24 mouse cellular contexts compared by ENCODE assay signal in the genomic region with DNA sequence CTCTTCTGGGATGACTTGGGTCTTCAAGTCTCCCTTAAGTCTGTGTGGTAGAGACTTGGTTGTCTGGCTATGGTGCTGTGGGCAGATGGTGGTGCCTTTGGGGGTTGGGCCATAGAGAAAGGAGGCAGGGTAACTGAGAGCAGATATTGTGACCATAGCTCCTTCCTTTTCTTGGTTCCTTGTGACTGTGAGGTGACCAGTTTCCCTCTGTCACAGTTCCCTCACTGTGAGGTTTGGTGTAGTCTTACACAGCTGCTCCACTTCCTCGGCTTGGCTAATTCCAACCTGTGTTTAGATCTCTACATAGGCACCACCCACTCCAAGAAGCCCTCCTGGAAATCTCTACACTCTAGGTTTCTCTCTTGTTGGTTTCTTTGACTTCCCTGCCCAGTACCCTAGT. TPM values are rescaled to one million over a fixed set of nuclear protein-coding genes. Genes with fewer than 3 reads are reported as not detected.
DNase-seq lines count a peak whose midpoint lies in the region; ATAC-seq and TF ChIP-seq lines count a peak whose summit lies in the region.
"Had no signal": no experiment of that assay in that cellular context is flagged by ENCODE, and none has a peak within 500 bp of the region (broad histone marks: within the 10 kb centered on the region; RNA-seq: fewer than 3 reads in every experiment).

No protein-coding gene starts in this region.

- no peaks in the 10 kb centered on the region for H3K79me2 ChIP-seq in heart, adult 2 months (replicated peaks; ENCODE audit: control insufficient read depth, insufficient read depth, low read length)

- DNase-seq in heart, adult 2 months, result no peak
- DNase-seq in lung, postnatal 36 days, result peak; percentile 27
- no peak for DNase-seq in lung, adult 18-20 months
- no peak for DNase-seq in kidney, postnatal 10 days
- no peak for DNase-seq in midbrain, embryonic 11.5 days (ENCODE audit: low spot score, missing footprints)
- DNase-seq: adrenal gland, postnatal 14 days; cerebellum, adult 2 months; cerebellum, postnatal 10 days; embryo, embryonic 11 days; gastrocnemius, postnatal 25 days; heart, adult 11 months; heart, postnatal 14 days had no signal

- H3K9ac ChIP-seq in heart, adult 2 months (ENCODE audit: low read depth, low read length), result no peak overlapping the region
- H3K9ac ChIP-seq in heart, embryonic 11.5 days (ENCODE audit: low read depth, low read length), result no peak overlapping the region
- no peak overlapping the region for H3K9ac ChIP-seq in midbrain, embryonic 11.5 days (ENCODE audit: low read length)
- H3K9ac ChIP-seq: embryonic facial prominence, embryonic 15.5 days; forebrain, embryonic 15.5 days; heart, embryonic 15.5 days; hindbrain, embryonic 13.5 days had no signal

- no peaks in the 10 kb centered on the region for H3K27me3 ChIP-seq in heart, adult 2 months (ENCODE audit: control insufficient read depth, insufficient read depth, low read length)
- peaks cover 2% of the 10 kb centered on the region; the same call in 1 of the 2 replicates for H3K27me3 ChIP-seq in heart, embryonic 11.5 days (ENCODE audit: control insufficient read depth, insufficient read depth, low read length)
- peaks cover 4% of the 10 kb centered on the region for H3K27me3 ChIP-seq in midbrain, embryonic 11.5 days (ENCODE audit: control insufficient read depth, insufficient read depth, low read length)
- H3K27me3 ChIP-seq: embryonic facial prominence, embryonic 15.5 days; heart, embryonic 15.5 days; Patski had no signal

- WGBS in heart, adult 2 months, result 61% methylated on average over 1 of the region's 1 CpGs
- 65% methylated on average over 1 of the region's 1 CpGs for whole genome bisulfite sequencing in heart, embryonic 11.5 days (ENCODE audit: insufficient replicate concordance)
- 88% methylated on average over 1 of the region's 1 CpGs for WGBS in midbrain, embryonic 11.5 days

- H3K9me3 ChIP-seq in heart, embryonic 11.5 days (replicated peaks; ENCODE audit: control insufficient read depth, low read length), result no peaks in the 10 kb centered on the region
- H3K9me3 ChIP-seq in midbrain, embryonic 11.5 days (ENCODE audit: control insufficient read depth, low read length), result no peaks in the 10 kb centered on the region
- H3K9me3 ChIP-seq: embryonic facial prominence, embryonic 15.5 days; forebrain, embryonic 15.5 days; heart, embryonic 10.5 days; heart, embryonic 15.5 days; hindbrain, embryonic 13.5 days had no signal

- TF ChIP-seq POLR2A in heart, adult 2 months (IDR thresholded peaks at IDR 0.05; ENCODE audit: insufficient read depth, low read depth, low read length), result peak; percentile 39; the same call in 1 of the 2 replicates

- ATAC-seq in heart, embryonic 11.5 days (replicated peaks; ENCODE audit: insufficient number of reproducible peaks, low FRiP score, low TSS enrichment), result no peak
- peak; percentile 49 for ATAC-seq in megakaryocyte, adult 5-6 weeks (ENCODE audit: poor library complexity, severe bottlenecking)
- no peak for ATAC-seq in midbrain, embryonic 11.5 days (ENCODE audit: low FRiP score)
- ATAC-seq: activated CD4-positive, CD25-positive, alpha-beta regulatory T cell, adult 4 months; forebrain, embryonic 15.5 days; hindbrain, postnatal 0 days; Patski had no signal

- peaks cover 27% of the 10 kb centered on the region for H3K36me3 ChIP-seq in heart, adult 2 months (ENCODE audit: control insufficient read depth, insufficient read depth, low read length)
- no peaks in the 10 kb centered on the region for H3K36me3 ChIP-seq in heart, embryonic 11.5 days (ENCODE audit: control insufficient read depth, insufficient read depth, low read length)
- H3K36me3 ChIP-seq in midbrain, embryonic 11.5 days (ENCODE audit: control insufficient read depth, insufficient read depth, low read length), result no peaks in the 10 kb centered on the region
- H3K36me3 ChIP-seq: embryonic facial prominence, embryonic 15.5 days; forebrain, embryonic 15.5 days; heart, embryonic 10.5 days; hindbrain, embryonic 13.5 days had no signal

- no peak overlapping the region for H3K27ac ChIP-seq in heart, adult 2 months
- H3K27ac ChIP-seq in heart, embryonic 11.5 days (ENCODE audit: low read depth, low read length), result no peak overlapping the region
- H3K27ac ChIP-seq in midbrain, embryonic 11.5 days (ENCODE audit: low read depth, low read length), result no peak overlapping the region
- H3K27ac ChIP-seq: embryonic facial prominence, embryonic 15.5 days; forebrain, embryonic 15.5 days; heart, embryonic 10.5 days; heart, embryonic 15.5 days; hindbrain, embryonic 13.5 days; hindbrain, postnatal 0 days had no signal

- intact Hi-C loops in heart, adult 2 months (cut with DNase I), result loop anchor here (2.0 kb wide), 1 partner anchor 35 kb away; a partner anchor contains a TSS

- no peak for TF ChIP-seq CTCF in heart, adult 2 months (IDR thresholded peaks at IDR 0.05)

- H3K4me3 ChIP-seq in heart, adult 2 months, result no peak overlapping the region
- H3K4me3 ChIP-seq in heart, embryonic 11.5 days (ENCODE audit: low read depth, low read length), result no peak overlapping the region
- no peak overlapping the region for H3K4me3 ChIP-seq in midbrain, embryonic 11.5 days (ENCODE audit: low read depth, low read length)
- H3K4me3 ChIP-seq: embryonic facial prominence, embryonic 15.5 days; forebrain, embryonic 15.5 days; heart, embryonic 10.5 days; heart, embryonic 15.5 days; hindbrain, embryonic 13.5 days had no signal

- H3K4me1 ChIP-seq in heart, adult 2 months (ENCODE audit: control insufficient read depth, insufficient read depth, low read length), result peaks cover 27% of the 10 kb centered on the region
- peaks cover 12% of the 10 kb centered on the region; the same call in 1 of the 2 replicates for H3K4me1 ChIP-seq in heart, embryonic 11.5 days (ENCODE audit: control insufficient read depth, insufficient read depth, low read length)
- H3K4me1 ChIP-seq in midbrain, embryonic 11.5 days (ENCODE audit: control insufficient read depth, insufficient read depth, low read length), result no peaks in the 10 kb centered on the region
- H3K4me1 ChIP-seq: forebrain, embryonic 15.5 days had no signal

- no peak for TF ChIP-seq EP300 in heart, adult 2 months (IDR thresholded peaks at IDR 0.05; ENCODE audit: insufficient read depth, low read depth, low read length)

- no peak overlapping the region for H3K4me2 ChIP-seq in heart, embryonic 11.5 days
- H3K4me2 ChIP-seq in midbrain, embryonic 11.5 days, result no peak overlapping the region
- H3K4me2 ChIP-seq: embryonic facial prominence, embryonic 15.5 days; forebrain, embryonic 15.5 days; heart, embryonic 15.5 days; hindbrain, embryonic 13.5 days had no signal

RNA-seq across cellular contexts. Expression of a gene that starts 7.8 kb away (rescaled TPM):
- 10 to 100 TPM; 19.0 to 23.3 TPM for total RNA-seq in heart, adult 2 months (2021)
- polyA plus RNA-seq in heart, adult 2 months (2012; rRNA removed), result 7.9 and 12.1 TPM in 2 replicates
- 1.2 and 1.4 TPM in 2 replicates for polyA plus RNA-seq in heart, embryonic 11.5 days (2014; fragmentation: Nextera tagmentation; extraction: Ambion mirVana)
- 16.5 and 17.1 TPM in 2 replicates for total RNA-seq in megakaryocyte, adult 5-6 weeks (2015)
- 32.1 and 36.1 TPM in 2 replicates for total RNA-seq in megakaryocyte, adult 5-6 weeks (2017)
- polyA plus RNA-seq in midbrain, embryonic 11.5 days (2014; fragmentation: Nextera tagmentation; extraction: Ambion mirVana), result 0.72 and 0.77 TPM in 2 replicates

RNA-seq across cellular contexts. Expression of a gene that starts 36.0 kb away (rescaled TPM):
- 1 to 10 TPM; 1.0 to 1.4 TPM for total RNA-seq in heart, adult 2 months (2021)
- 1.8 and 3.2 TPM in 2 replicates for polyA plus RNA-seq in heart, adult 2 months (2012; rRNA removed)
- 0.39 and 1.0 TPM in 2 replicates for polyA plus RNA-seq in heart, embryonic 11.5 days (2014; fragmentation: Nextera tagmentation; extraction: Ambion mirVana)
- not detected in 2 replicates for total RNA-seq in megakaryocyte, adult 5-6 weeks (2015)
- total RNA-seq in megakaryocyte, adult 5-6 weeks (2017), result not detected in 2 replicates
- 3.5 and 3.7 TPM in 2 replicates for polyA plus RNA-seq in midbrain, embryonic 11.5 days (2014; fragmentation: Nextera tagmentation; extraction: Ambion mirVana)
- total RNA-seq: hematopoietic stem cell, adult 5-6 weeks; MEL had no signal

RNA-seq across cellular contexts. Expression of a gene that starts 49.2 kb away (rescaled TPM):
- 100 to 1,000 TPM; 110 to 128 TPM for total RNA-seq in heart, adult 2 months (2021)
- polyA plus RNA-seq in heart, adult 2 months (2012; rRNA removed), result 151 TPM in 2 replicates
- 144 and 164 TPM in 2 replicates for polyA plus RNA-seq in heart, embryonic 11.5 days (2014; fragmentation: Nextera tagmentation; extraction: Ambion mirVana)
- total RNA-seq in megakaryocyte, adult 5-6 weeks (2015), result 18.3 and 19.5 TPM in 2 replicates
- total RNA-seq in megakaryocyte, adult 5-6 weeks (2017), result 20.9 and 21.5 TPM in 2 replicates
- 99.6 and 111 TPM in 2 replicates for polyA plus RNA-seq in midbrain, embryonic 11.5 days (2014; fragmentation: Nextera tagmentation; extraction: Ambion mirVana)
